Mouse (Mus musculus) erythroblast, embryonic 14.5 days (primary cell): ENCODE results near the gene Rprm. TPM values are rescaled to one million over a fixed set of nuclear protein-coding genes. Genes with fewer than 3 reads are reported as not detected.

Source experiments
- H3K27me3 ChIP-seq: 2 replicates; pipeline ENCODE4 v1.6.1; 2012; ENCODE audit warnings: inconsistent platforms; ENCODE audit not compliant: control insufficient read depth
- H3K36me3 ChIP-seq: 2 replicates; pipeline ENCODE4 v1.6.1; 2012; ENCODE audit warnings: mild to moderate bottlenecking, inconsistent platforms; ENCODE audit not compliant: control insufficient read depth
- H3K4me1 ChIP-seq: 2 replicates; pipeline ENCODE4 v1.6.1; 2012; ENCODE audit warnings: inconsistent platforms; ENCODE audit not compliant: control insufficient read depth
- H3K4me3 ChIP-seq: replicated peaks from 2 replicates; pipeline ENCODE3; 2012; ENCODE audit warnings: moderate library complexity, mild to moderate bottlenecking, inconsistent platforms
- H3K9me3 ChIP-seq: 2 replicates; pipeline ENCODE4 v1.6.1; 2012; ENCODE audit warnings: low read length, inconsistent platforms, mixed read lengths; ENCODE audit not compliant: control insufficient read depth
- GATA1 ChIP-seq: IDR thresholded peaks from 2 replicates; pipeline ENCODE4 v1.6.1; 2012; ENCODE audit warnings: low read length, inconsistent platforms, mixed read lengths
- TAL1 ChIP-seq: IDR thresholded peaks from 3 replicates; pipeline ENCODE4 v1.6.1; 2012; ENCODE audit warnings: low read length, inconsistent platforms, mixed read lengths
- polyA plus RNA-seq: library from polyadenylated mRNA; stranded (reverse); fragments of >175 nt; gene quantifications from 2 replicates; pipeline ENCODE4 v1.2.3, GENCODE M21; 2012

The Rprm gene
- 0.03 TPM in 1 of 2 replicates, not detected in the other for polyA plus RNA-seq

- TF ChIP-seq TAL1 (no peak), GATA1 (no peak)
- Histone ChIP-seq H3K36me3 (no peaks in the 10 kb centered on the region), H3K4me3 (no peak within 1 kb of the TSS), H3K4me1 (no peaks in the 10 kb centered on the region), H3K27me3 (peaks cover 25% of the 10 kb centered on the region), H3K9me3 (no peaks in the 10 kb centered on the region)
These were observed at the start of gene Rprm for GRCm38 (mm10) chr2:54085430-54086087. Gene Rprm (minus strand): TSS chr2:54085552.

GRCm38 (mm10) chr2:54119305-54119704, 34.0 kb upstream of the Rprm start:
- no peak for TF ChIP-seq GATA1
- no peak for TF ChIP-seq TAL1
- Histone ChIP-seq H3K4me1 (no peaks in the 10 kb centered on the region), H3K4me3 (no peak overlapping the region), H3K9me3 (no peaks in the 10 kb centered on the region), H3K36me3 (no peaks in the 10 kb centered on the region), H3K27me3 (no peaks in the 10 kb centered on the region)

- no peak for TF ChIP-seq GATA1
- no peak for TF ChIP-seq TAL1
- Histone ChIP-seq H3K4me1 (no peaks in the 10 kb centered on the region), H3K9me3 (no peaks in the 10 kb centered on the region), H3K4me3 (no peak overlapping the region), H3K27me3 (no peaks in the 10 kb centered on the region), H3K36me3 (no peaks in the 10 kb centered on the region)
These were observed 33.5 kb upstream of the Rprm start for GRCm38 (mm10) chr2:54118881-54119280.

GRCm38 (mm10) chr2:54111294-54111693, 25.9 kb upstream of the Rprm start:
- Histone ChIP-seq H3K36me3 (no peaks in the 10 kb centered on the region), H3K4me3 (no peak overlapping the region), H3K9me3 (no peaks in the 10 kb centered on the region), H3K27me3 (no peaks in the 10 kb centered on the region), H3K4me1 (no peaks in the 10 kb centered on the region)
- no peak for TF ChIP-seq TAL1
- no peak for TF ChIP-seq GATA1

- no peak overlapping the region for H3K4me3 ChIP-seq
- TF ChIP-seq TAL1, result no peak
- TF ChIP-seq GATA1, result no peak
- H3K27me3 ChIP-seq, result no peaks in the 10 kb centered on the region
- H3K9me3 ChIP-seq, result no peaks in the 10 kb centered on the region
- H3K4me1 ChIP-seq, result no peaks in the 10 kb centered on the region
- H3K36me3 ChIP-seq, result no peaks in the 10 kb centered on the region
These were observed 20.9 kb upstream of the Rprm start for GRCm38 (mm10) chr2:54106232-54106726.

GRCm38 (mm10) chr2:54099939-54100338, 14.6 kb upstream of the Rprm start:
- no peaks in the 10 kb centered on the region for H3K27me3 ChIP-seq
- no peaks in the 10 kb centered on the region for H3K4me1 ChIP-seq
- TF ChIP-seq GATA1, result no peak
- no peak for TF ChIP-seq TAL1
- H3K4me3 ChIP-seq, result no peak overlapping the region
- no peaks in the 10 kb centered on the region for H3K36me3 ChIP-seq
- H3K9me3 ChIP-seq, result no peaks in the 10 kb centered on the region

GRCm38 (mm10) chr2:54092616-54093015, 7.3 kb upstream of the Rprm start:
- no peaks in the 10 kb centered on the region for H3K27me3 ChIP-seq
- no peaks in the 10 kb centered on the region for H3K9me3 ChIP-seq
- no peak for TF ChIP-seq TAL1
- no peak overlapping the region for H3K4me3 ChIP-seq
- no peaks in the 10 kb centered on the region for H3K4me1 ChIP-seq
- no peaks in the 10 kb centered on the region for H3K36me3 ChIP-seq

- Histone ChIP-seq H3K27me3 (peaks cover 25% of the 10 kb centered on the region), H3K4me1 (no peaks in the 10 kb centered on the region), H3K36me3 (no peaks in the 10 kb centered on the region), H3K9me3 (no peaks in the 10 kb centered on the region), H3K4me3 (no peak overlapping the region)
- no peak for TF ChIP-seq GATA1
- TF ChIP-seq TAL1, result no peak
These were observed 902 bp upstream of the Rprm start for GRCm38 (mm10) chr2:54086254-54086653.

- H3K4me3 ChIP-seq, result no peak overlapping the region
These were observed 469 bp downstream of the Rprm start for GRCm38 (mm10) chr2:54084737-54085429.

More at GRCm38 (mm10) chr2:54084737-54085429, 469 bp downstream of the Rprm start:
- Histone ChIP-seq H3K27me3 (peaks cover 25% of the 10 kb centered on the region), H3K9me3 (no peaks in the 10 kb centered on the region), H3K4me1 (no peaks in the 10 kb centered on the region), H3K36me3 (no peaks in the 10 kb centered on the region)
- TF ChIP-seq GATA1, result no peak
- TF ChIP-seq TAL1, result no peak
